26 mouse cellular contexts compared by ENCODE assay signal in the genomic region with DNA sequence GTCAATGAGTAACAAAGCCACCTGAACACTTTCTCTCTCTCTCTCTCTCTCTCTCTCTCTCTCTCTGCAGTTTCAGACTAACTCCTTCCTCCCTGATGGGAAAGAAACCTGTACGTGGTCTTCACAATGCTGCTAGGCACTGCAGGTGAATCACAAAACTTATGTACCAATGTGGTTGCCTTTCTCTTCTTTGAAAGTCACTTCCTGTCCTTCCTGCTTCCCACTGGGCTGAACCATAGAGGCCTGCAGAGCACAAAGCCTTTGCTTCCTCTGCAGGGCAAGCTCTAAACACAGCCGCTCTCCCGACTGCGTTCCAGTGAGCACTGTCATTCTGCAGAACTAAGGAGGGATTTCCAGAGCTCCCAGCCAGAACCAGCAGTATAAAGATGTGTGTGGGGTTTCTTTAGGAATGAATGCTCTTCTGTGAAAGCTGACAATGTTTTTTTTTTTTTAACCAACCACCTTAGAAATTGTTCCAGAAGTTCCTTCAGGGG.
"Had no signal": no experiment of that assay in that cellular context is flagged by ENCODE, and none has a peak within 500 bp of the region (broad histone marks: within the 10 kb centered on the region; RNA-seq: fewer than 3 reads in every experiment).

No protein-coding gene starts in this region.

- H3K27me3 ChIP-seq: hindbrain, embryonic 13.5 days; hindbrain, embryonic 15.5 days; limb, embryonic 15.5 days; liver, embryonic 12.5 days had no signal

- DNase-seq: gastrocnemius, postnatal 14 days; gastrocnemius, postnatal 36 days; heart, adult 11 months; heart, adult 2 months; heart, postnatal 14 days; heart, postnatal 36 days; kidney, adult 11 months; kidney, adult 2 months; kidney, adult 9 months; kidney, postnatal 14 days; kidney, postnatal 36 days; layer of hippocampus, adult 9-11 months; layer of hippocampus, postnatal 36 days had no signal

- H3K4me2 ChIP-seq: heart, embryonic 11.5 days; heart, embryonic 13.5 days; heart, embryonic 15.5 days; hindbrain, embryonic 13.5 days; hindbrain, embryonic 15.5 days; kidney, embryonic 15.5 days; limb, embryonic 13.5 days; limb, embryonic 15.5 days; liver, embryonic 12.5 days had no signal

- H3K9ac ChIP-seq: heart, embryonic 13.5 days; heart, embryonic 15.5 days; hindbrain, embryonic 13.5 days; hindbrain, embryonic 15.5 days; kidney, embryonic 15.5 days; limb, embryonic 13.5 days; limb, embryonic 15.5 days; liver, embryonic 12.5 days; liver, embryonic 14.5 days had no signal

- H3K27ac ChIP-seq: heart, adult 2 months; heart, embryonic 13.5 days; heart, embryonic 15.5 days; hindbrain, embryonic 13.5 days; hindbrain, embryonic 15.5 days; hindbrain, postnatal 0 days; kidney, embryonic 15.5 days; kidney, postnatal 0 days; limb, embryonic 13.5 days; limb, embryonic 15.5 days; liver, embryonic 12.5 days; liver, embryonic 14.5 days had no signal

- H3K9me3 ChIP-seq: heart, embryonic 13.5 days; heart, embryonic 15.5 days; hindbrain, embryonic 13.5 days; hindbrain, embryonic 15.5 days; kidney, embryonic 15.5 days; limb, embryonic 13.5 days; limb, embryonic 15.5 days; liver, embryonic 12.5 days had no signal

- H3K36me3 ChIP-seq: heart, embryonic 13.5 days; heart, embryonic 15.5 days; hindbrain, embryonic 13.5 days; hindbrain, embryonic 15.5 days; kidney, embryonic 15.5 days; limb, embryonic 13.5 days; limb, embryonic 15.5 days; liver, embryonic 12.5 days had no signal

- H3K4me1 ChIP-seq: heart, embryonic 13.5 days; heart, embryonic 15.5 days; hindbrain, embryonic 13.5 days; kidney, embryonic 15.5 days; limb, embryonic 13.5 days; limb, embryonic 15.5 days; liver, embryonic 12.5 days had no signal

- ATAC-seq: hindbrain, postnatal 0 days; intestine, embryonic 16.5 days; liver, embryonic 12.5 days had no signal

- H3K4me3 ChIP-seq: heart, adult 2 months; heart, embryonic 13.5 days; heart, embryonic 15.5 days; hindbrain, embryonic 13.5 days; hindbrain, embryonic 15.5 days; kidney, embryonic 15.5 days; limb, embryonic 13.5 days; limb, embryonic 15.5 days; liver, embryonic 12.5 days had no signal
